Mouse (Mus musculus) bone marrow macrophage, adult 2 months (primary cell): ENCODE measurements at regions not wholly inside any gene's neighbourhood (a gene's known extent, or its start where the extent isn't known, plus 50 kb on each side); places are given as distances from the start of the nearest gene placed in this dataset.

Source experiments
- CTCF ChIP-seq: IDR thresholded peaks from 2 replicates; pipeline ENCODE4 v1.5.1; 2012; ENCODE audit warnings: low read depth, mild to moderate bottlenecking, low read length, moderate library complexity
- POLR2A ChIP-seq: IDR thresholded peaks from 2 replicates; pipeline ENCODE4 v1.6.1; 2012; ENCODE audit warnings: mild to moderate bottlenecking, low read depth, low read length, borderline replicate concordance

DNA sequence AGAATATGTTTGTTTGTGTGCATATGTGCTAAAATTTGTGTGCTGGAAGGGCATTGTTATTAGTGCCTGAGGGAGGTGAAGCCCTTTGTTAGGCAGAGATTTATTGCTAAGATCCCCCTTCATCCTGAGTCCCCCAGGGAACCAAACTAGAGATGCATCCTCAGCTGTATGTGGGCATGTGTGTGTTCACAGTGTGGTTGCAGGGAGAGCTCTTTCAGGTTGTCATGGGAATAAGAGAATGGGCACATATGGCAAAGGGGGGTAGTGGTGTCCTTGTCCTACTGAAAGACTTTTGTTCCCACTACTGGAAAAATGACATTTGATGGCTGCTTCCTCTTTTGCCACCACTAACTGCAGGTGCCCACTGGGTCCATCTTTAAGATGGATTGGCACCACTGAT, 320.4 kb upstream of the Cxcr4 start:
- TF ChIP-seq CTCF: no peak
- no peak for TF ChIP-seq POLR2A
